Mouse (Mus musculus) small intestine, adult 2 months (tissue): ENCODE data around the gene Gm43738.

ENCODE experiments used
- CTCF ChIP-seq: fragments of 200-500 bp; IDR thresholded peaks from 2 replicates; pipeline ENCODE4 v1.5.1; 2012; ENCODE audit warnings: low read depth, mild to moderate bottlenecking, control low read depth, inconsistent platforms, low read length, moderate library complexity, mixed read lengths; ENCODE audit not compliant: insufficient replicate concordance, insufficient read length; ENCODE audit errors: extremely low read depth
- POLR2A ChIP-seq: fragments of 200-500 bp; IDR thresholded peaks from 2 replicates; pipeline ENCODE4 v1.6.1; 2012; ENCODE audit warnings: low read depth, mild to moderate bottlenecking, control low read depth, inconsistent platforms, low read length, moderate library complexity

GRCm38 (mm10) chr3:89100811-89101210 lies at the start of gene Gm43738:
- TF ChIP-seq POLR2A (no peak), CTCF (no peak)
